26 mouse cellular contexts compared by ENCODE assay signal in the genomic region with DNA sequence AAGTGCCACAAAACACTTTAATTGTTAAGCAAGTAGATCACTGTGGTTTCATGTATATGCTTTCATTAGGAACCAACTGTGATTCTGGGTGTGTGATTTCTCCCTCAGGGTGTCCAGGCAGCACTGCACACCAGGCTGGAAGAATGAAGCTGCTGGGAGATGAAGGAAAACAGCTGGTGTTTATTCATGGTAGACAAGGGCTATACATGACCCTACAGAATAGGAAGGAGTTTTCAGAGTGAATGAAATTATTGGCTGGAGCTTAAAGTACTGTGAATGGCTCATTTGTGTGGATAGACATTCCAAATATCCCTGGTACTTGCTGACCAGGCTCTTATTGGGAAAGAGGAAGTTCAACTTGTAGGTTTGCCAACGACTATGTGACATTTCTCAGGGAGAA.
DNase-seq lines count a peak whose midpoint lies in the region; ATAC-seq and TF ChIP-seq lines count a peak whose summit lies in the region.
"Had no signal": no experiment of that assay in that cellular context is flagged by ENCODE, and none has a peak within 500 bp of the region (broad histone marks: within the 10 kb centered on the region; RNA-seq: fewer than 3 reads in every experiment).

No protein-coding gene starts in this region.

- TF ChIP-seq EP300 in stomach, postnatal 0 days (optimal IDR thresholded peaks at IDR 0.05), result no peak

- H3K27ac ChIP-seq in kidney, embryonic 16.5 days (ENCODE audit: low read length), result no peak overlapping the region
- H3K27ac ChIP-seq in lung, embryonic 15.5 days, result no peak overlapping the region
- H3K27ac ChIP-seq in stomach, embryonic 14.5 days (ENCODE audit: low read length), result no peak overlapping the region
- H3K27ac ChIP-seq in stomach, postnatal 0 days (replicated peaks), result no peak overlapping the region
- no peak overlapping the region for H3K27ac ChIP-seq in forebrain, embryonic 11.5 days (ENCODE audit: low read depth, low read length)
- H3K27ac ChIP-seq: embryonic facial prominence, embryonic 12.5 days; embryonic facial prominence, embryonic 15.5 days; forebrain, embryonic 12.5 days; forebrain, embryonic 15.5 days; heart, embryonic 15.5 days; hindbrain, embryonic 10.5 days; hindbrain, embryonic 13.5 days had no signal

- WGBS in kidney, embryonic 16.5 days, result 42% methylated on average over 1 of the region's 1 CpGs
- 15% methylated on average over 1 of the region's 1 CpGs for WGBS in lung, embryonic 15.5 days
- 13% methylated on average over 1 of the region's 1 CpGs for WGBS in lung, adult 2 months
- WGBS in stomach, embryonic 14.5 days, result 44% methylated on average over 1 of the region's 1 CpGs
- WGBS in stomach, postnatal 0 days, result 26% methylated on average over 1 of the region's 1 CpGs
- 60% methylated on average over 1 of the region's 1 CpGs for WGBS in forebrain, embryonic 11.5 days

- no peak for DNase-seq in kidney, adult 8-10 months
- DNase-seq in lung, adult 2 months, result no peak
- DNase-seq in stomach, postnatal 0 days (ENCODE audit: low spot score), result no peak
- DNase-seq in NIH3T3 (ENCODE audit: low read depth), result peak; percentile 16
- no peak for DNase-seq in forebrain, embryonic 11.5 days (ENCODE audit: low spot score)
- DNase-seq: adrenal gland, adult 2 months; adrenal gland, postnatal 14 days; cerebellum, adult 11 months; cerebellum, adult 2 months; cerebellum, adult 9-11 months; cerebellum, postnatal 25 days; gastrocnemius, postnatal 25 days; heart, adult 18-20 months; heart, postnatal 10 days; heart, postnatal 36 days had no signal

- H3K9ac ChIP-seq in kidney, embryonic 16.5 days (replicated peaks; ENCODE audit: low read length), result no peak overlapping the region
- no peak overlapping the region for H3K9ac ChIP-seq in lung, embryonic 15.5 days
- no peak overlapping the region for H3K9ac ChIP-seq in stomach, embryonic 14.5 days (replicated peaks; ENCODE audit: low read depth, low read length)
- no peak overlapping the region for H3K9ac ChIP-seq in stomach, postnatal 0 days (ENCODE audit: low read length)
- no peak overlapping the region for H3K9ac ChIP-seq in forebrain, embryonic 11.5 days (ENCODE audit: low read length)
- H3K9ac ChIP-seq: embryonic facial prominence, embryonic 12.5 days; embryonic facial prominence, embryonic 15.5 days; forebrain, embryonic 12.5 days; forebrain, embryonic 15.5 days; heart, embryonic 12.5 days; heart, embryonic 15.5 days; hindbrain, embryonic 13.5 days had no signal

- no peaks in the 10 kb centered on the region for H3K27me3 ChIP-seq in kidney, embryonic 16.5 days (ENCODE audit: insufficient read depth, low read length)
- H3K27me3 ChIP-seq in lung, embryonic 15.5 days, result no peaks in the 10 kb centered on the region
- no peaks in the 10 kb centered on the region for H3K27me3 ChIP-seq in stomach, embryonic 14.5 days (ENCODE audit: control insufficient read depth, insufficient read depth, low read length)
- H3K27me3 ChIP-seq in stomach, postnatal 0 days (ENCODE audit: control insufficient read depth, insufficient read depth, low read length), result no peaks in the 10 kb centered on the region
- H3K27me3 ChIP-seq in forebrain, embryonic 11.5 days (ENCODE audit: control insufficient read depth, insufficient read depth, low read length), result no peaks in the 10 kb centered on the region
- H3K27me3 ChIP-seq: embryonic facial prominence, embryonic 12.5 days; embryonic facial prominence, embryonic 15.5 days; forebrain, embryonic 12.5 days; forebrain, embryonic 15.5 days; heart, embryonic 12.5 days; heart, embryonic 15.5 days; hindbrain, embryonic 13.5 days had no signal

- ATAC-seq in kidney, embryonic 16.5 days (ENCODE audit: low FRiP score, low TSS enrichment), result peak; percentile 54; the same call in 1 of the 2 replicates
- peak; percentile 59; the same call in 1 of the 2 replicates for ATAC-seq in lung, embryonic 15.5 days (ENCODE audit: borderline replicate concordance, extremely low read depth, low FRiP score, low TSS enrichment)
- ATAC-seq in stomach, embryonic 14.5 days (ENCODE audit: insufficient number of reproducible peaks, insufficient read depth, low FRiP score, low read depth), result peak; percentile 56; the same call in 1 of the 2 replicates
- no peak for ATAC-seq in stomach, postnatal 0 days (ENCODE audit: low FRiP score, low TSS enrichment)
- no peak for ATAC-seq in forebrain, embryonic 11.5 days (replicated peaks; ENCODE audit: low FRiP score)
- ATAC-seq: forebrain, embryonic 15.5 days had no signal

- no peaks in the 10 kb centered on the region for H3K36me3 ChIP-seq in kidney, embryonic 16.5 days (ENCODE audit: insufficient read depth, low read length)
- no peaks in the 10 kb centered on the region for H3K36me3 ChIP-seq in lung, embryonic 15.5 days
- no peaks in the 10 kb centered on the region for H3K36me3 ChIP-seq in stomach, embryonic 14.5 days (ENCODE audit: control insufficient read depth, insufficient read depth, low read length)
- no peaks in the 10 kb centered on the region for H3K36me3 ChIP-seq in stomach, postnatal 0 days (ENCODE audit: control insufficient read depth, insufficient read depth, low read length)
- H3K36me3 ChIP-seq in forebrain, embryonic 11.5 days (ENCODE audit: control insufficient read depth, insufficient read depth, low read length), result no peaks in the 10 kb centered on the region
- H3K36me3 ChIP-seq: embryonic facial prominence, embryonic 12.5 days; embryonic facial prominence, embryonic 15.5 days; forebrain, embryonic 12.5 days; forebrain, embryonic 15.5 days; heart, embryonic 12.5 days; heart, embryonic 15.5 days; hindbrain, embryonic 10.5 days; hindbrain, embryonic 13.5 days had no signal

- H3K4me2 ChIP-seq in kidney, embryonic 16.5 days (replicated peaks; ENCODE audit: low read depth, low read length), result no peak overlapping the region
- H3K4me2 ChIP-seq in lung, embryonic 15.5 days, result no peak overlapping the region
- no peak overlapping the region for H3K4me2 ChIP-seq in stomach, embryonic 14.5 days (replicated peaks; ENCODE audit: low read depth, low read length)
- no peak overlapping the region for H3K4me2 ChIP-seq in stomach, postnatal 0 days (replicated peaks; ENCODE audit: low read depth)
- H3K4me2 ChIP-seq in forebrain, embryonic 11.5 days (ENCODE audit: low read depth, low read length, severe bottlenecking), result no peak overlapping the region
- H3K4me2 ChIP-seq: embryonic facial prominence, embryonic 12.5 days; embryonic facial prominence, embryonic 15.5 days; forebrain, embryonic 12.5 days; forebrain, embryonic 15.5 days; heart, embryonic 12.5 days; heart, embryonic 15.5 days; hindbrain, embryonic 13.5 days had no signal

- H3K4me3 ChIP-seq in kidney, embryonic 16.5 days (ENCODE audit: low read length), result no peak overlapping the region
- no peak overlapping the region for H3K4me3 ChIP-seq in lung, embryonic 15.5 days
- no peak overlapping the region for H3K4me3 ChIP-seq in lung, adult 2 months (replicated peaks; ENCODE audit: extremely low read depth, low read depth, low read length)
- no peak overlapping the region for H3K4me3 ChIP-seq in stomach, embryonic 14.5 days (ENCODE audit: low read depth, low read length)
- no peak overlapping the region for H3K4me3 ChIP-seq in stomach, postnatal 0 days (ENCODE audit: low read depth, low read length)
- H3K4me3 ChIP-seq in forebrain, embryonic 11.5 days (ENCODE audit: low read depth, low read length), result no peak overlapping the region
- H3K4me3 ChIP-seq: embryonic facial prominence, embryonic 12.5 days; embryonic facial prominence, embryonic 15.5 days; forebrain, embryonic 12.5 days; forebrain, embryonic 15.5 days; heart, embryonic 12.5 days; heart, embryonic 15.5 days; hindbrain, embryonic 10.5 days; hindbrain, embryonic 13.5 days had no signal

- TF ChIP-seq CTCF in lung, adult 2 months (IDR thresholded peaks at IDR 0.05; ENCODE audit: insufficient read depth, low read length), result no peak
- TF ChIP-seq CTCF in stomach, postnatal 0 days (IDR thresholded peaks at IDR 0.05; ENCODE audit: low read depth), result no peak

- no peak for TF ChIP-seq POLR2A in lung, adult 2 months (IDR thresholded peaks at IDR 0.05; ENCODE audit: borderline replicate concordance, extremely low read depth, low read depth, low read length)

- H3K9me3 ChIP-seq in kidney, embryonic 16.5 days (ENCODE audit: low read length), result no peaks in the 10 kb centered on the region
- H3K9me3 ChIP-seq in lung, embryonic 15.5 days, result no peaks in the 10 kb centered on the region
- no peaks in the 10 kb centered on the region for H3K9me3 ChIP-seq in stomach, embryonic 14.5 days (ENCODE audit: control insufficient read depth, low read depth, low read length)
- H3K9me3 ChIP-seq in stomach, postnatal 0 days (ENCODE audit: control insufficient read depth, low read length), result no peaks in the 10 kb centered on the region
- H3K9me3 ChIP-seq in forebrain, embryonic 11.5 days (ENCODE audit: control insufficient read depth, low read length), result no peaks in the 10 kb centered on the region
- H3K9me3 ChIP-seq: embryonic facial prominence, embryonic 12.5 days; embryonic facial prominence, embryonic 15.5 days; forebrain, embryonic 12.5 days; forebrain, embryonic 15.5 days; heart, embryonic 12.5 days; heart, embryonic 15.5 days; hindbrain, embryonic 10.5 days; hindbrain, embryonic 13.5 days had no signal

- H3K4me1 ChIP-seq in kidney, embryonic 16.5 days (ENCODE audit: insufficient read depth, low read length), result no peaks in the 10 kb centered on the region
- H3K4me1 ChIP-seq in lung, embryonic 15.5 days, result no peaks in the 10 kb centered on the region
- H3K4me1 ChIP-seq in lung, adult 2 months (ENCODE audit: control insufficient read depth, insufficient read depth, low read length), result no peaks in the 10 kb centered on the region
- H3K4me1 ChIP-seq in stomach, embryonic 14.5 days (ENCODE audit: control insufficient read depth, insufficient read depth, low read length), result no peaks in the 10 kb centered on the region
- H3K4me1 ChIP-seq in stomach, postnatal 0 days (replicated peaks; ENCODE audit: control insufficient read depth, insufficient read depth), result no peaks in the 10 kb centered on the region
- H3K4me1 ChIP-seq in forebrain, embryonic 11.5 days (replicated peaks; ENCODE audit: control insufficient read depth, insufficient read depth, low read length), result no peaks in the 10 kb centered on the region
- H3K4me1 ChIP-seq: forebrain, embryonic 12.5 days; forebrain, embryonic 15.5 days; heart, embryonic 12.5 days; heart, embryonic 15.5 days; hindbrain, embryonic 10.5 days; hindbrain, embryonic 13.5 days had no signal

Comparison
In these comparisons a context has a peak if more than half of its experiments do, and no peak if none do; other contexts are left out.
1. ATAC-seq: peak in kidney, embryonic 16.5 days (single experiment), lung, embryonic 15.5 days (single experiment) and stomach, embryonic 14.5 days (single experiment); none in stomach, postnatal 0 days (single experiment) and forebrain, embryonic 11.5 days (single experiment).